Mouse (Mus musculus) granulocyte monocyte progenitor cell, adult 5-6 weeks (primary cell): ENCODE measurements around the gene Elf1. TPM values are rescaled to one million over a fixed set of nuclear protein-coding genes. Genes with fewer than 3 reads are reported as not detected.
"Not testable (repeated sequence)": the region's sequence is repeated elsewhere in the genome, so short reads cannot be mapped to it uniquely, and the experiment has no call there.

ENCODE experiments used
- ATAC-seq: replicated peaks from 2 replicates; pipeline ENCODE4 v1.8.0; 2016; ENCODE audit warnings: mild to moderate bottlenecking, moderate TSS enrichment, inconsistent platforms; ENCODE audit not compliant: poor library complexity, severe bottlenecking
- total RNA-seq, 2 experiments: library from RNA; stranded (forward) in 1 of 2; stranded (reverse) in 1 of 2; fragments of 200-712, 200-1000 nt in 1 of 2; fragments of >200 nt in 1 of 2; fragmentation: Nextera tagmentation in 1 of 2; gene quantifications; 2 replicates each; pipeline ENCODE4 v1.2.3; 2014 to 2017

The Elf1 gene
- total RNA-seq (2014; fragmentation: Nextera tagmentation) (92.6 and 98.6 TPM in 2 replicates), total RNA-seq (2017) (178 and 188 TPM in 2 replicates)

DNA sequence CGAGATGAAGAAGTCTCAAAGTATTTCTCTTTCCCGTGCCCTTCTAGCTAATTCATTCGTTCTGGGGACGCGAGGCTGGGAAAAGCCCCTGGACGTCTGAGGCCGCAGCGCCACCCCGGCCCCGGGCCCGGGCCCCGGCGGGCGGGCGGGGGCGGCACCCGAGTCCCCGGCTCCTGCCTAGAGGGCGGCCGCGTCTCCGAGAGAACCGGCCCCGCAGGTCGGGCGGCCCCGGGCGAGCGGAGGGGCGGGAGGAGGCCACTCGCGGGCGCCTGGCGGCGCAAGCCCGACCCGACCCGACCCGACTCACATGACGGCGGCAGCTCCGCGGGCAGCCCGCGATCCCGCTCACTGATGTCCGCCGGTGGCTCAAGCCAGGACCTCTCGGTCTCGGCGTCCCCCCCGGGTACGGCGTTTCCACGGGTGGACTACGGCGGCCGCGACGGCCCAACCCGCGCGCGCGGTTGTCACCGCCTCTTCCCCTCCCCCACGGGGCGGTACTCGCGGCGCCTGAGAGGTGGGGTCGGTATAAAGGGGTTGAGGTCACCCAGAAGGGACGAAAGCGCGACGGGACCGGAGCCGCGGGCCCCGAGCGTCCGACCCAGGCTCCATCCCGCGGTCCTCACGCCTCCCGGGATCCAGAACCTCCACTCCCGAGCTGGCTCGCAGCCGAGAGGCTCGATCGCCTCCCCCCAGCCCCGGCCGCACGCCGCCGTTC is at the start of gene Elf1:
Gene Elf1, plus strand, starts transcription at position 571 of the 715 bp plus-strand sequence.
- peak; percentile 67 for ATAC-seq

GRCm38 (mm10) chr14:79434068-79434467 is 46.9 kb upstream of the Elf1 start:
- peak; percentile 61 for ATAC-seq

DNA sequence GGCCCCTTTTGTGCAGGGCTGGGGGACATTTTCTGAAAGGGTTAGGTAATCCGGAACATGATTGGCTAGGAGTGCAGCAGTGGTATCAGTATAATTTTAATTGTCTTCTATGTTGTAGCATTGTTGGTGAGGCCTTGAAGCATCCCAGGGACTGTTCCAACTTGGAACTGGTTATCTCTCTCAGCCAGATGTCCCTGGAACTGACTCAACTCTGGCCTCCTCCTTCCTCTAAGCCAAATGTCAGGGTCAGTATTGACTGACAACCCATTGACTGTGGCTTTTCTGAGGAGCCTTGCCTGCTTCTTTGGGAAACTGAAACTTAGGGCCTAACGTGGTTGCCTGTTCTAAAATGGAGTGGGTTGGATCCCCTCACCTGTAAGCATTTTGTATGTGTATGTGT is 40.3 kb upstream of the Elf1 start:
- ATAC-seq = no peak

- peak; percentile 90 for ATAC-seq
These were observed 39.6 kb upstream of the Elf1 start for GRCm38 (mm10) chr14:79441441-79441840.

- no peak for ATAC-seq
These were observed 36.4 kb upstream of the Elf1 start for GRCm38 (mm10) chr14:79444601-79445000.

DNA sequence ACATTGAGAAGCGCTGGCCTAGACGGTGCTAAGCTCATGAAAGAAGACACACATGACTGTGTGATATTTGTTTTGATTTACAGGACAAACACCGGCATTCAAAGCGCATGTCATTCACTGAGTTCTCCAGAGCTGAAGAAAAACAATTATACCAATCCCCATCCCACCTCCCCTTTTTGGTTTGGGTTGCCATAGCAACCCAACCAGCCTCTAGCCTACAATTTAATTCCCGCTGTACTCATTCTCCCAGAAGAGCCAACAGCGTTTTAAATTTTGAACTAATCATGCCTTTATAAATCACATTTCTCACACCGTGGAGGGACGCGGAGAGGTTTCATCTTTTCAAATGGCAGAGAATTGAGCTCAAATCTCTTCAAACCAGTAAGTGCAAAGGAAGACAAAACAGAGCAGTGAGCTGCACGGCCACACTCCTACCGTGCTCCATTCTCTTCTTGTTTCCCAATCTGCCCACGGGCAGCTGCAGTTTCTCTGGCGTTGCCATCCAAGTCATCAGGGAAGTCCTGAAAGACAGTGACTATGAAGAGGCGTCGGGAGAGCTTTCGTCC is 35.9 kb upstream of the Elf1 start:
- peak; percentile 59; the same call in 1 of the 2 replicates for ATAC-seq

- peak; percentile 95 for ATAC-seq
These were observed 29.1 kb upstream of the Elf1 start, which contains the start of gene Kbtbd6 for GRCm38 (mm10) chr14:79451681-79452590. TSS of gene Kbtbd6 (plus strand) at chr14:79451835.

DNA sequence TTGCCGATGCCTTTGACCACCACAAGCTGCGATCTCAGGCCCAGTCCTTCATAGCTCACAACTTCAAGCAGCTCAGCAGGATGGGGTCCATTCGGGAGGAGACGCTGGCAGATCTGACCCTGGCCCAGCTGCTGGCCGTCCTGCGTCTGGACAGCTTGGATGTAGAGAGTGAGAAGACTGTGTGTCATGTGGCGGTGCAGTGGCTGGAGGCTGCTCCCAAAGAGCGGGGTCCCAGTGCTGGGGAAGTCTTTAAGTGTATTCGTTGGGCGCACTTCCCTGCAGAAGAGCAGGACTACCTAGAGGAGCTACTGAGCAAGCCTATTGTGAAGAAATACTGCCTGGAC is 28.4 kb upstream of the Elf1 start:
- not testable (repeated sequence) for ATAC-seq

DNA sequence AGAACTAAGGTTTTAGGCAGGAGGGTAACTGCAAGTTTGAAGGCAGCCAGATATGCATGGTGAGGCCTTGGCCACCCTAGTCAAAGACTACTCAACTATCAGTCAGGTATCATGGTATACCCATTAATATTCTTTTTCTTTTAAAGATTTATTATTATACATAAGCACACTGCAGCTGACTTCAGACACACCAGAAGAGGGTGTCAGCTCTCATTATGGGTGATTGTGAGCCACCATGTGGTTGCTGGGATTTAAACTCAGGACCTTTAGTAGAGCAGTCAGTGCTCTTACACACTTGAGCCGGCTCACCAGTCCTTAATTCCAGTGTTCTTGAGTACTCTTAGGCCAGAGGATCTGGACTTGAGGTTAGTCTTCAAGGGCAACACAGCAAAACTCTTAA is 20.6 kb upstream of the Elf1 start:
- no peak for ATAC-seq

DNA sequence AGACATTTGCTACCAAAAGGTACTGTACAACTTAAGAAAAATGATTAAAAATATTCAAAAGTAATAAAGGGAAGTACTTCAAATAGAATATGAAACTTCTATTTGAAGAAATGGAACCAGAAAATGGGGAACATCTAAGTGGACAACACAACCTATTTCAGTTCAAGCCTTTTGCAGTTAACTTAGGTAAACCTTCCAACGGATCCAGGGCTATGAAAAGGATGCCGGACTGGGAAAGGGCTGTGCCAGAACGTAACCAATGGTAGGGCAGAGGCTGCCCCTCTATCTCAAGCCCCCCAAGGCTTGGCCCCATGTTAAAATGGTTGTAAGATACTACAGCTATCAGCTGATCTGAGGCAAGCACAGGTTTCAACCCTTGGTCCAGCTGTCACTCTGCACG is 20.0 kb upstream of the Elf1 start:
- peak; percentile 91 for ATAC-seq

GRCm38 (mm10) chr14:79465623-79466022 is 15.4 kb upstream of the Elf1 start:
- ATAC-seq = no peak

- no peak for ATAC-seq
These were observed 13.4 kb upstream of the Elf1 start for GRCm38 (mm10) chr14:79467621-79468020.

DNA sequence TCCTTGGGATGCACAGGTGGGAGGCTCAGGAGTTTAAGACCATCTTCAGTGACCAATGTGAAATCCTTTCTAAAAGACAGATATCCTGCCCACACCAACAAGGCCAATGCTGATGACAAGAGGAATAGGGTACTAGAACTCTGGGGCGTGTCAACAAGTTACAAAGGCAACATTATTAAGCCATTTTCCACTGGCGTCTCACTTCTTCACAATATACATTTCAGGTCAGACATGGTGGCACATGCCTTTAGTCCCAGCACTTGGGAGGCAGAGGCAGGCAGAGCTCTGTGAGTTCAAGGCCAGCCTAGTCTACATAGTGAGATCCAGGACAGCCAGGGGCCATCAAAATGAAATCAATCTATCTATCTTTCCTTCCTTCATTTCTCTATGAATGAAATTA is 7.6 kb upstream of the Elf1 start:
- ATAC-seq = no peak

DNA sequence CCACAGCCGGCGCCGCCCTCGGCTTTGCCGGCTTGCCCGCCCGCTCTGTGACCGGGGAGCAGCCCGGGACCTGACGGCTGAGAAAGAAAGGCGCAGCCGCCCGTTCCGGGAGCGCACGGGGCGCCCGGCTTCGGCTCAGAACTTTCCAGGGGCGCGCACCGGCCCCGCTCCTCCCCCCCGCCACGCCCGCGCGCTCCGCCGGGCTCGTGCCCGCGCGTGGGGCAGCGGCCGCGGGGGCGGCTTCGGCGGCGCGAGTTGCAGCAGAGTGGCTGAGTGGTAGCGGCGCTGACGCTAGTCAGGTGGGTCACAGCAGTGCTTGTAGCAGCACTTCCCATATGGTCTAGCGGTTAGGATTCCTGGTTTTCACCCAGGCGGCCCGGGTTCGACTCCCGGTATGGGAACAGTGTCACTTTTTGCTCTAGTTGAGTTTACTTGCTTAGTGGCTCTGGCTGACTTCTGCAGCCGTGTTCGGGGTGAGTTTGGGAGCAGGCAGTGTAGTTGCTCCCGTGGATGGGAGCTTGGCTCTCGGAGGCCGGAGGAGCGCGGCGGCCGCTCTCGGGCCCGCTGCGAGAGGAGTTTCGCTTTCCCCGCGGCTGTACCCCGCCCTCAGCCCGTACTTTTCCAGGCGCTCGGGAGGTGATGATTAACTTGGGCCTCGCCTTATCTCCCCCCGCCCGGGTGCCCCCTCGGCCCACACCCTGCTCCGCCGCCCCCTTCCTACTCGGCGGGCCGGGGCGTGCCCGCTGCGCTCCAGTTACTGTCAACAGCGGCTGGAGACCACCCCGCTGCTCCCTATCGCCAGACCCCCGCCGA is 551 bp downstream of the Elf1 start, which contains the start of gene Wbp4:
Gene Wbp4, minus strand, starts transcription at position 182 of the 813 bp plus-strand sequence.
- ATAC-seq = peak; percentile 66

- ATAC-seq = no peak
These were observed 1.3 kb downstream of the Elf1 start for GRCm38 (mm10) chr14:79482251-79482661.

DNA sequence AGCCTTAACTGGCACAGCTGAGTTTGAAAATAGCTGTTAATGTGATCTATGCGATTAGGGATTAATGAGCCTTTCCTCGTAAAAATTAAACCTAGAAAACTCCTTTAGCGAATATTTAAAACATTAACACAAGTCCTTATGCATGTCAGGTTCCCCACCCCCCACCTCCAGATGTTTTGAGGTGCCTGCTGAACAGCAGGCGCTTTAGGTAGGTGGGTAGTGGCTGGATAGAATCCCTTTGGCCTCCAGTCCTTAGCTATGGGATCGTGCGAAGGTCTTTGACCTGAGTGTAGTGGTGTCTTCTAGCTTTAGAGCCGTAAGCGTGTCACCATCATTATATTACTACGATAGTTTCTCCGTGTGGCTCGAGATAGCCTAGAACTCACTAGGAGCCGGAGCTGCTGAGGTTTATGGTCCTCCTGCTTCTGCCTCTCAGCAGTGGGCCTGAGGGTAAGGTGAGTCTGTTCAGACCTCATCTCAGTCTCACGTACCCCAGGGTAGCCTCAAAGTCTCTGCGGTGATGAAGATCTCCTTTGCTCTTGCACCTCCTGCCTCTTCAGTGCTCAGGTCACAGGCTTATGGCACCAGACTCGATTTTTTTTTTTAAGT is 1.9 kb downstream of the Elf1 start:
- ATAC-seq = no peak

DNA sequence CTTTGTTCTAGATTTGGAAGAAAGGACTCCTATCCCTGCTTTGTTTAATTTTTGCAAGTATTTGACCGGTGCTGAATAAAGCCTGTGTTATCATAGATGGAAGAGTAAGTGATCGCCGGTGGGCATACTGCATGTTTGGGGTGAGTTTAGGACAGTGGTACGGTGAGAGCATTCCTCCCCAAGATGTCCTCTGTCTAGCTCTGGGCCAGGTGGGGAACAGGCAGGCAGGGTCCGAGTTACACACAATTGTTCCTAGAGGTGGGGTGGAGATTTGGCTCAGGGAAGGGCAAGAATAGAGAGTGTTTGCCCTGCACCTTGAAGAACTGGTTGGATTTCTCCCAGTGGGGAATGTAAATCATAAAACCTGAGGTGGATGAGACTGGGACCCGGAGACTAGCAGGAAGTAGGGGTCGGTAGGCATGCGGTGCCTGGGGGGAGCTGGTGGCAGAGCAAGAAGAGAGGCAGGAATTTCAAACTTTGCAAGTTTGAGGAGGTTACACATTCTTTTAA is 2.7 kb downstream of the Elf1 start:
- ATAC-seq = no peak

DNA sequence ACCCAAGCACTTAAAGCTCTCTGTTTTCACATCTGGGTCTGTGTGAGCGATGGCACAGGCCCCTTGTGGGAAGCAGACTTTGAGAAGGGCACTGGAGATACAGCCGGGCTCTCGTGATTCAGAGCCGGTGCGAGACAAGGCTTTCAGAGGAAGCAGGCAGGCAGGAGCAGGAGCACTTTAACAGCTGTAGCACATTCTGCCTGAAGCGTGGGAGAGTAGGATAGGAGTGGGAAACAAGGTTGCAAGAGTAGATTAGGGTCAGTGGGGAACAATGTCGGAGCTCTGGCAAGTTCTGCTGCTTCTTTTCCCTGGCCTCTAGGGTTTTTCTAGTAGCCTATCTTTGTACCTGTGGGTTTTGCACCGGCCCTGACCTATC is 5.6 kb downstream of the Elf1 start:
- no peak for ATAC-seq

- peak; percentile 51 for ATAC-seq
These were observed 6.2 kb downstream of the Elf1 start for GRCm38 (mm10) chr14:79486993-79487731.
